ENCODE assay signal across 8 mouse cellular contexts in genomic region chr3:35932735-35933404, GRCm38 (mm10). TPM values are rescaled to one million over a fixed set of nuclear protein-coding genes. Genes with fewer than 3 reads are reported as not detected.
A peak's percentile ranks its signal among the peaks of the same experiment; 100 is the strongest.
DNase-seq lines count a peak whose midpoint lies in the region; ATAC-seq lines count a peak whose summit lies in the region.

No protein-coding gene starts in this region.

- peak overlapping the region; percentile 93 for H3K27ac ChIP-seq in intestine, embryonic 14.5 days (ENCODE audit: low read depth)

- peak; percentile 61 for ATAC-seq in activated CD4-positive, CD25-positive, alpha-beta regulatory T cell, adult 4 months
- peak; percentile 92 for ATAC-seq in intestine, embryonic 14.5 days (replicated peaks; ENCODE audit: low FRiP score, low TSS enrichment, low read depth)

- H3K4me3 ChIP-seq in intestine, embryonic 14.5 days (ENCODE audit: low read depth, low read length), result peak overlapping the region; percentile 88

- H3K9ac ChIP-seq in intestine, embryonic 14.5 days (ENCODE audit: low read length), result peak overlapping the region; percentile 94

- H3K9me3 ChIP-seq in intestine, embryonic 14.5 days (ENCODE audit: control insufficient read depth, low read length), result no peaks in the 10 kb centered on the region

- intact Hi-C loops in left cerebral cortex, postnatal 36 days (cut with DNase I), result loop anchor here (5.0 kb wide), 1 partner anchor 181 kb away; the partner anchor contains the start of gene Atp11b

- DNase-seq in embryo, embryonic 10 days (ENCODE audit: low spot score), result peak; percentile 78
- DNase-seq in gastrocnemius, postnatal 25 days, result peak; percentile 84
- DNase-seq in intestine, embryonic 14.5 days (ENCODE audit: low spot score), result peak; percentile 84
- peak; percentile 79 to 84 for DNase-seq in left cerebral cortex, postnatal 36 days (ENCODE audit: low spot score in 2 of 2)
- peak; percentile 71 for DNase-seq in mesoderm, embryonic 11.5 days (ENCODE audit: low read depth, low spot score)
- DNase-seq in right cerebral cortex, postnatal 14 days, result peak; percentile 75
- peak; percentile 78 for DNase-seq in urinary bladder, postnatal 25 days (ENCODE audit: low spot score)

- peaks cover 26% of the 10 kb centered on the region for H3K4me1 ChIP-seq in intestine, embryonic 14.5 days (replicated peaks; ENCODE audit: control insufficient read depth, insufficient read depth, low read length)

- under 1% methylated on average over 42 of the region's 73 CpGs for WGBS in intestine, embryonic 14.5 days

- peaks cover under 1% of the 10 kb centered on the region; the same call in 1 of the 2 replicates for H3K36me3 ChIP-seq in intestine, embryonic 14.5 days (ENCODE audit: control insufficient read depth, insufficient read depth, low read length)

- H3K4me2 ChIP-seq in intestine, embryonic 14.5 days (ENCODE audit: low read length), result peak overlapping the region; percentile 61

- no peaks in the 10 kb centered on the region for H3K27me3 ChIP-seq in intestine, embryonic 14.5 days (replicated peaks; ENCODE audit: control insufficient read depth, insufficient read depth, low read length)

RNA-seq across cellular contexts. Expression of gene Dcun1d1, which starts 4.4 kb away (rescaled TPM):
- 100 to 1,000 TPM; 110 to 118 TPM for polyA plus RNA-seq in activated CD4-positive, CD25-positive, alpha-beta regulatory T cell, adult 4 months (2017; shearing (Covaris generic))
- total RNA-seq in gastrocnemius, postnatal 25 days (2021), result 10 to 100 TPM; 72.4 to 77.8 TPM
- polyA plus RNA-seq in intestine, embryonic 14.5 days (2014; fragmentation: Nextera tagmentation; extraction: Ambion mirVana), result 79.1 and 86.6 TPM in 2 replicates
- total RNA-seq in left cerebral cortex, postnatal 36 days (2021), result 10 to 100 TPM; 65.6 to 73.5 TPM

Comparison
In these comparisons a context has a peak if more than half of its experiments do, and no peak if none do; other contexts are left out.
1. Peak in every context shown above with its lines: DNase-seq, ATAC-seq, H3K4me3 ChIP-seq and H3K27ac ChIP-seq.